Mouse (Mus musculus): Measurements from ENCODE around the gene Plbd2. TPM values are rescaled to one million over a fixed set of nuclear protein-coding genes. Genes with fewer than 3 reads are reported as not detected.
"Not testable (repeated sequence)": the region's sequence is repeated elsewhere in the genome, so short reads cannot be mapped to it uniquely, and the experiment has no call there.

Plbd2 gene
- total RNA-seq, 2 experiments from 2014 or later: 36.7 to 38.0 TPM

DNA sequence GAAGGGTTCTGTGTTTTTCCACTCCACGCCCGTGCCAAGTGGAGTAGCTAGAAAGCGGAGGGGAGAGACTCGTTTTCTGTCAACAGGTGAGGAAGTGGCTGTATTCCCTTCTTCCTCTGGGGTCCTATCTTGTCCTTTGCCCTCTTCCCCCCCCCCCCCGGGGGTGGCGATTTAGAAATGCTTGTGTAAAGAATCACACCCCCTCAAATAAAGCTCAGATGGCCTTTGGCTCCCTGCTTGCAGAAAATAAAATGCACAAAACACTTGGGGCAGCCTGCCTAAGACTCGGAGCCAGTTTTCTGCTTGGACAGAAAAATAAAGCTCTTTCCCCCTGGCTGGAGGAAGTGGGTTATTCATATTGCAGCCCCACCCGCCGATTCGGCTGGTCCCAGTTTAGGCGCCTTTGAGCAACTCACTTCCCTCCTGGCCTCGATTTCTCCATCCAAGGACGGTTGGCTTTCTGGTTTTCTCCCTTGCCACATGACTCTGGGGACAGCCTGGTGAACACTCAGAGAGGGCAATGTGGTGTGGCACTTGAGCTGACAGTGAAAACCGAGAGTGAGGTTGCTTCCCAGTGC, 8.3 kb upstream of the Plbd2 start:
- DNase-seq: no peak

DNA sequence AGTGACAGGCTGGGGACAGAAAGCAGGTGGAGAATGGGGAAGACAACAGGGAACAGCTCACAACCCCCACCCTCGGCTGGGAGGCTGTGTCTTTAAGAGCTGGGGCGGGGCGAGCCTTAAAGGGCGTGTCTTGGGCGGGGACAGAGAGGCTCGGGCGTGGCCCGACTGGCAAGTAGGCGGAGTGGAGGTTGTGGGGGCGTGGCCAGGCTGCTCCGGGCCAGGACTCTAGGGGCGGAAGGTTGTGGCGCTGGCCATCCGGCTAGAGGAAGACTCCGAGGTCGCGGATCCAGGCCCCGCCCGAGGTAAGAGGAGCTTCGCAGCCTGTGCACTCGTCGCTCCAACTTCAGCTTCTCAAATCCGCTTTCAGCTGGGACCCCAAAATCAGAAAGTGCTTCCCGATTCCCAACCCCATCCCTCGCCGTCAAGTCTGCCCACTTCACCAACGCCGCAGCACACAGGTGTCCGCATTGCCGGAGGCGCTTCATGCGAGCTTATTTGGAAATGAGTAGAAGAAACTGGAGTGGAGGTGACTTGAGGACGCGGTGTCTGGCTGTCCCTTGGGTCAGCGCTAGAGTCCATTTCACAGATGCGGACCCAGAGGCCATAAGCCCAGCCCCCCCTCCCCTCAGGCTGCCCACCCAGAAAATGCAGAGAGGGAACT, 7.7 kb upstream of the Plbd2 start, which contains the start of gene Slc8b1:
Slc8b1 (plus strand) TSS at position 187 of the 661 bp plus-strand sequence.
- DNase-seq: peak; percentile 98

DNA sequence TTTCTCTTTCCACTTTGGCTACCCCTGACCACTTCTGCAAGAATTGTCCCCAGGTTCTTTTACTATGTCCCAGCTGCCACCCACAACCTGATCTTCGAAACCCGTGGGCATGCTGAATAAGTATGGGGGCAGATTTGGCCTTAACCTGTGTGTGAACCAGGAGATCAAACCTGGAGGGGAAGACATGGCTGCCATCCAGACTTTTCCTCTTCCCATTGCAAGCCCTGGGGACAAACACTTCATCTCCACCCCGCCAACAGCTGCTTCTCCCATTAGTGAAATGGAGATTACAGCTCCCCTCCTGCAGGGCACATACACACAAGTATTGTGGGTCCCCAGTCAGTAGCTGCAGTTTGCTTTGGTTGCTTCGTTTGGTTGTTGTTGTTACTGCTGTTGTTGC, 3.9 kb upstream of the Plbd2 start:
- no peak for DNase-seq

- DNase-seq: no peak
Observed at GRCm38 (mm10) chr5:120506490-120506889, 3.1 kb upstream of the Plbd2 start.

DNA sequence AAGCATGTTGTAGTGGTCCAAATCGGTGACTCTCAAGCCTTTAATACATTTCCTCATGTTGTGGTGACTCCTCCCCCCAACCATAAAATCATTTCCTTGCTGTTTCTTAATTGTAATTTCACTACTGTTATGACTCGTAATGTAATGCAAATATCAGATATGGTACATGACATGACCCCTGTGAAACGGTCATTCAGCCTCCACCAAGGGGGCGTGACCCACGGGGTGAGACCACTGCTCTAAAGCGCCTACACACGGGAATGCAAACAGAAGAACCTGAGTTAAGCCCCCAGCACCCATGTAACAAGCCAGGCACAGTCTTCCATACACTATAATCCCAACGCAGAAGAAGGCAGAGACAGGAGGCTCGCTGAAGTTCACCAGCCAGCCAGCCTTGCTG, 2.4 kb upstream of the Plbd2 start:
- DNase-seq: no peak

DNA sequence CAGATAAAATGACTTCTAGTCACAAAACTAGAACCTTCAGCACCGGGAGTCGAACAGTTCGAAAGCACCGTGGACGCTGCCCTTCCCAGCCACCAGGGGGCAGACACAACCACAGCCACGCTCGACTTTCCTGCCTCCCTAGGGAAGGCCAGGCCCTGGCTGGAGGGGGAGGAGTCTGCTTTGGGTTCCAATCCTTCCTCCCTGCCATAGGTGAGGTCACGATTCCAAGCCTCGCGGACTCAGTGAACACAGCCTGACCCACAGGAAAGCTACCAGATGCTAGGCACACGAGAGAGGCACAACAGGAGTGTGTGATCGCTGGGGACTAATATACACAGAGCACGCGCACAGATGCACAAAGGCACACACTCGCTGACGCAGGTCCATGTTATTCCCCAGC, 1.9 kb upstream of the Plbd2 start:
- peak; percentile 81 for DNase-seq

DNA sequence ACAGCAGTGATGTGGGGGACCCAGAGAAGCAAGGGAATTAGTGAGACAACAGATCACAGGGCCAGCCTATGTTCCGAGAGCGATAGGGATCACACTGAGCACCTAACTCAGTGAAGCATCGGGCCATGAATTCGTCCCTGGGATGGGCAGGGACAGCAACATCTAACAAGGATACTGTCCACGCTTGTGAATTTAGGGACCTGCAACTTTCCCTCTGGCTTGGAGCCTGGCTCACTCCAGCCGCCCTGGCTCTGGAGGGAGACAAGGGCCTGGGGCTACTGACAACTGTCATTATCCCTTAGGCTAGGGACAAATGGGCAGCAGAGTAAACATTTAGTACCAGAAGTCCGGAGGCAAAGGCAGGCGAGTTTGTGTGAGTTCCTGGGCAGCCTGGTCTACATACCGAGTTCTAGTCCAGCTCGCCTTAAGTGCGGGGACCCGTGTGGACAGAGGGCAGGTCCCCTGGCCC, 716 bp downstream of the Plbd2 start:
- DNase-seq: no peak

GRCm38 (mm10) chr5:120502147-120502621, 1.2 kb downstream of the Plbd2 start:
- DNase-seq: no peak

- not testable (repeated sequence) for DNase-seq
Observed at GRCm38 (mm10) chr5:120500609-120501008, 2.8 kb downstream of the Plbd2 start.

GRCm38 (mm10) chr5:120499202-120499601, 4.2 kb downstream of the Plbd2 start:
- no peak for DNase-seq

GRCm38 (mm10) chr5:120497071-120497470, 6.4 kb downstream of the Plbd2 start:
- no peak for DNase-seq

GRCm38 (mm10) chr5:120495703-120496226, 7.7 kb downstream of the Plbd2 start:
- DNase-seq: no peak

GRCm38 (mm10) chr5:120495064-120495702, 8.2 kb downstream of the Plbd2 start:
- no peak for DNase-seq

DNA sequence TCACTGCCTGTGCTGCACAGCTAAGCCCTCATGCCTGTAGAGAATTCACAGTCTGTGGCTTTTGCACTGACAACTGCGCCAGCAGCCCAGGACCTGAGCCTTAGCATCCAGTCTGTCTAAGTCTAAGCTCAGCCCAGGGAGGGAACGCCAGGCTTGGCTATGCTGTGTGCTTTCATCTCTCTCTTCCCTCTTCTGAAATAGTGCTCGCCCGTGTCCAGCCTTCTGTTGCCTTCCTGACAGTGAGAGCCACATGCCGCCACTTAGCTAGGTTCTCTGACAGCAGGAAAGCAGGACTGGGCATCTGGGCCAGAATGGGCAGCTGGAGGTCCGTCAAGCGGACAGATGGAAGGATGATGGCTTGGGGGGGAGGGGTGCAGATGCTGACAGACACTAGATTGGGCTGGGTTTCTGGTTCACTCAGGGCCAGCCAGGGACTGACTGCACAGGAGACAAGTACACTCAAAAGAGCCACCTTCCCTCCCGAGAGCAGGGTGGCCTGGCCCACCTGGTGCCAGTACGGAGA, 9.5 kb downstream of the Plbd2 start:
- no peak for DNase-seq

DNA sequence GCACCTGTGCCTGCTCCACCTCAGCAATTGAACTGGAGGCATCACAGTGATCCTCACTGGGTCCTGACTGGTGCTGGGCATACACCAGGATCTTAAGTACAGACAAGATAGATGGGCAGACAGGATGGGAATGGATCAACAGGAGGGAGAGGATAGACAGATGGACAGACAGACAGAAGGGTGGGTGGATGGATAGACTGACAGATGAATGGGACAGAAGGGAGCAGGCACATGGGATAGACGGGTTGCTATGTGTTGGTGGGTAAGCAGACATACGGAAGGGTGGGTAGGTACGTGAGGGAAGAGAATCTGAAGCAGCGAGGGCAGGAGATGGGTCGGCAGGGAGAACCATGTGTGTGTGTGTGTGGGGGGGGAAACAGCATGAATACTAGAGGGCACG, 10.0 kb downstream of the Plbd2 start:
- no peak for DNase-seq

DNA sequence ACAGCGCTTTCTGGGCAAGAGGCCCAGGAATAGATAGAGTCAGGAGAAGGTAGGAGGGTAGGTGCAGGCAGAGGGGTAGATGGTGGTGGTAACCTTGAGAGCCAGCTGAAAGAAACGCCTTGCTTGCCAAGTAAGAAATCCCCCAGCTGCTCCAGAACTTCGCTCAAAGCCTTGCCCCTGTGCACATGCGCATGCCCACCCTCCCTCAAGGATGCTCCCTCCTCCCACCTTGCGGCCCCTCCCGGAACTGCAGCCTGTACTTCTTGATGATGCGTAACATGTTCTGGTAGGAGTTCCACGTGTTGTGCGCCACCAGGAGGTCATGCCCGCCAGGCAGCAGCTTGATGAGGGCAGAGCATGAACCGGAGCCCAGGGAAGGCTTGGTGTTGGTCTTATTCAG, 11.0 kb downstream of the Plbd2 start:
- peak; percentile 58 for DNase-seq

GRCm38 (mm10) chr5:120490679-120491192, 12.7 kb downstream of the Plbd2 start:
- DNase-seq: no peak

GRCm38 (mm10) chr5:120487844-120488243, 15.6 kb downstream of the Plbd2 start:
- DNase-seq: no peak

- no peak for DNase-seq
Observed at GRCm38 (mm10) chr5:120483399-120483798, 20.0 kb downstream of the Plbd2 start.

DNA sequence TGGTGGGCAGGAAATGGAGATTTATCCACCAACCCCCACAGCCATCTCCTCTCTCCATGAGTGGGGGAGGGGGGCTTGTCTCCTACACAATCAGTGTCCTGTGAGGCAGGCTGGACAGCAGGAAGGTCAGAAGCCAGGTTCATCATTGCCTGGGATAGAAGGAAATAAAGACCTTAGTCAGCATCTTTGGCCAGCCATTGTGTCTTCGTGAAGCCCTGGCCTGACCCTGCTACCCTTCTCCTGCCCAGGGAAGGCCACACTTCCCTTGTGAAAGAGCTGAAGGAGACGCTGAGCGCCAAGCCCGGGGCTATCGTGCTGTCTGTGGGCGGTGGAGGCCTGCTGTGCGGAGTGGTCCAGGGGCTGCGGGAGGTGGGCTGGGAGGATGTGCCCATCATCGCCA, 22.2 kb downstream of the Plbd2 start:
- no peak for DNase-seq

GRCm38 (mm10) chr5:120479538-120479937, 23.9 kb downstream of the Plbd2 start:
- no peak for DNase-seq

DNA sequence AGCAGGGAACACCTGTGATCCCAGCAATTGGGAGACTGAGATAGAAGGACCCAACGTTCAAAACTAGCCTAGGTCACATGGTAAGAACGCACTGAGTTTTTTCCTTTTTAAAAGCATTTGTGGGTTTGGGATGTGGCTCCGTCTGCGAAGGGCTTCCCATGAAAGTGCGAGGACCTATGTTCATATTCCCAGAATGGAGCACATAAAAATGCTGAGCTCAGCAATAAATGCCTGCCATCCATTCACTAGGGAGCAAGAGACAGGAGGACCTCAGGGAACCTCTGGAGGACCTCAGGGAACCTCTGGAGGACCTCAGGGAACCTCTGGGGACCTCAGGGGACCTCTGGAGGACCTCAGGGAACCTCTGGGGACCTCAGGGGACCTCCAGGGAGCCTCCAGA, 25.4 kb downstream of the Plbd2 start:
- DNase-seq: no peak

- no peak for DNase-seq
Observed at GRCm38 (mm10) chr5:120476296-120476695, 27.1 kb downstream of the Plbd2 start, which contains the start of gene Sds. Sds (plus strand) TSS chr5:120476526.

Data from gastrocnemius, postnatal 10 days (tissue).